Mouse (Mus musculus) testis, adult 2 months (tissue): ENCODE measurements around the gene Lsm14b. TPM values are rescaled to one million over a fixed set of nuclear protein-coding genes. Genes with fewer than 3 reads are reported as not detected.

Experiments used
- H3K27ac ChIP-seq: fragments of 200-500 bp; 2 replicates; pipeline ENCODE4 v1.5.1; 2012; ENCODE audit warnings: low read depth, low read length; ENCODE audit not compliant: control insufficient read depth, insufficient read depth
- H3K27me3 ChIP-seq: fragments of 200-500 bp; 2 replicates; pipeline ENCODE4 v1.6.1; 2012; ENCODE audit warnings: mild to moderate bottlenecking, low read length, moderate library complexity; ENCODE audit not compliant: control insufficient read depth, insufficient read depth
- H3K36me3 ChIP-seq: fragments of 200-500 bp; 2 replicates; pipeline ENCODE4 v1.6.1; 2012; ENCODE audit warnings: mild to moderate bottlenecking, low read length; ENCODE audit not compliant: control insufficient read depth, insufficient read depth
- H3K4me1 ChIP-seq: fragments of 200-500 bp; 2 replicates; pipeline ENCODE4 v1.6.1; 2012; ENCODE audit warnings: low read length; ENCODE audit not compliant: control insufficient read depth, insufficient read depth
- H3K4me3 ChIP-seq: fragments of 200-500 bp; 2 replicates; pipeline ENCODE4 v1.5.1; 2012; ENCODE audit warnings: low read depth, mild to moderate bottlenecking, low read length, moderate library complexity, mixed read lengths; ENCODE audit not compliant: control insufficient read depth
- CTCF ChIP-seq: fragments of 200-500 bp; IDR thresholded peaks from 2 replicates; pipeline ENCODE4 v1.5.1; 2012; ENCODE audit warnings: low read depth, mild to moderate bottlenecking, inconsistent platforms, low read length, moderate library complexity; ENCODE audit not compliant: control insufficient read depth, insufficient read depth, insufficient replicate concordance
- POLR2A ChIP-seq: fragments of 200-500 bp; IDR thresholded peaks from 2 replicates; pipeline ENCODE4 v1.6.1; 2012; ENCODE audit warnings: low read depth, mild to moderate bottlenecking, inconsistent platforms, low read length, moderate library complexity; ENCODE audit not compliant: control insufficient read depth
- polyA plus RNA-seq: library from polyadenylated mRNA; depleted of rRNA; stranded (reverse); fragments of >200 nt; gene quantifications from 2 replicates; pipeline ENCODE4 v1.2.3, GENCODE M21; 2012

Gene Lsm14b
- polyA plus RNA-seq, 1 experiment: 33.7 TPM

- Histone ChIP-seq H3K36me3 (no peaks in the 10 kb centered on the region), H3K4me1 (peaks cover 16% of the 10 kb centered on the region), H3K4me3 (no peak overlapping the region), H3K27me3 (no peaks in the 10 kb centered on the region), H3K27ac (no peak overlapping the region)
- TF ChIP-seq POLR2A: no peak
- TF ChIP-seq CTCF: no peak
These were observed 4.6 kb upstream of the Lsm14b start for GRCm38 (mm10) chr2:180020091-180020661.

- TF ChIP-seq POLR2A (no peak), CTCF (no peak)
- H3K4me3 ChIP-seq: no peak overlapping the region
- H3K36me3 ChIP-seq: no peaks in the 10 kb centered on the region
- no peaks in the 10 kb centered on the region for H3K27me3 ChIP-seq
- H3K4me1 ChIP-seq: peaks cover 20% of the 10 kb centered on the region
- no peak overlapping the region for H3K27ac ChIP-seq
These were observed 3.9 kb upstream of the Lsm14b start for GRCm38 (mm10) chr2:180020919-180021318.

GRCm38 (mm10) chr2:180022751-180023150, 2.0 kb upstream of the Lsm14b start:
- Histone ChIP-seq H3K27ac (no peak overlapping the region), H3K4me1 (peaks cover 24% of the 10 kb centered on the region), H3K36me3 (no peaks in the 10 kb centered on the region; the same call in 1 of the 2 replicates), H3K27me3 (no peaks in the 10 kb centered on the region), H3K4me3 (no peak overlapping the region)
- TF ChIP-seq CTCF (no peak), POLR2A (no peak)

DNA sequence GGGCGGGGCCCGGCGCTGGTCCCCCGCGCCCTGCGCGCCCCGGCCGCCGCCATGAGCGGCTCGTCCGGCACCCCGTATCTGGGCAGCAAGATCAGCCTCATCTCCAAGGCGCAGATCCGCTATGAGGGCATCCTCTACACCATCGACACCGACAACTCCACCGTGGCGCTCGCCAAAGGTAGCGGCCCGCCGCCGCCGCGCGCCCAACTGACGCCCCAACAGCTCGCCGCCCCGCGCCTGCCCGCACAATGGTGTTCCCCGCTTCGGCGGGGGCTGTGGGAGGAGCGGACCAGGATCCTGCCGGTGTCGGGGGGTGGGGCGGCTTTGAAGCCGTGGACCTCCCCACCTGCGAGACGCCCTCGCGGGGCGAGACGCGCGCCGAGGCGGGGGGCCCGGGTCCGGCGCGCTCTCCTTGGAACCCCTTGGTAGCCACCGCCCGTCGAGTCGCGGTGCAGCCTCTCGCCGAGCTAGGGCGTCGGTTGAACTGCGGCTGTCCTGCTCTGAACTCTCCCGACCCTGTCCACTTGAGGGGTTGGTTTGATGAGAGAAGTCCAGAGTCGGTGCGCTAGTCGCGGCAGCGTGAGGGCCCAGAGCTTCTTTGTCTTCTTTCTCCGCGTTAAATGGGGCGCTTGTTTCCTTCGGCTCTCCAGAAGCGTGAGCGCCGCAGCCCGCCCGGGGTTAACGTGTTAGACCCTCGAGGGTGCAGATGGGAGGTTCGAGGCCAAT, 511 bp downstream of the Lsm14b start:
- Histone ChIP-seq H3K4me1 (peaks cover 20% of the 10 kb centered on the region), H3K27me3 (no peaks in the 10 kb centered on the region), H3K4me3 (peak overlapping the region; percentile 93), H3K27ac (peak overlapping the region; percentile 94), H3K36me3 (no peaks in the 10 kb centered on the region; the same call in 1 of the 2 replicates)
- TF ChIP-seq CTCF (no peak), POLR2A (no peak)

DNA sequence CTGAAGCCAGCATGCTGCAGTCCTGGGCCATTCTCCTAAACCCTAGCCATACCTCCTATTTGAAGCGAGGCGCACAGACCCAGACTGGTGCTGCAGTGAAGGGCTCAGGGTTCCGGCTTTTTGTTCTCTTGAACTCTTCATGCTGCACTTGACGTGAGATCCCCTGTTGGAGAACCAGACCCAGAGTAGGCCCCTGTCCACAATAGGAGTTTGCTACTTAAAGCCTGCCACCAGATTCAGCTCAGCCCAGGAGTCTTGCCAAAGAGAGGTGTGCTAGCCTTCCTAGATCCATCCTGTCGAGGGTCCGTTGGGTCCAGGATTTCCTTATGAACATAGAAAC, 1.0 kb downstream of the Lsm14b start:
- H3K4me3 ChIP-seq: peak overlapping the region; percentile 93
- H3K4me1 ChIP-seq: peaks cover 16% of the 10 kb centered on the region
- no peaks in the 10 kb centered on the region for H3K27me3 ChIP-seq
- H3K27ac ChIP-seq: peak overlapping the region; percentile 94
- H3K36me3 ChIP-seq: no peaks in the 10 kb centered on the region; the same call in 1 of the 2 replicates
- TF ChIP-seq CTCF (no peak), POLR2A (no peak)

GRCm38 (mm10) chr2:180027768-180028167, 3.0 kb downstream of the Lsm14b start:
- H3K4me3 ChIP-seq: no peak overlapping the region
- TF ChIP-seq CTCF: no peak
- no peak for TF ChIP-seq POLR2A
- no peaks in the 10 kb centered on the region for H3K27me3 ChIP-seq
- H3K27ac ChIP-seq: no peak overlapping the region
- peaks cover 3% of the 10 kb centered on the region for H3K36me3 ChIP-seq
- peaks cover 11% of the 10 kb centered on the region for H3K4me1 ChIP-seq

GRCm38 (mm10) chr2:180031270-180031669, 6.5 kb downstream of the Lsm14b start:
- no peak overlapping the region; the same call in 1 of the 2 replicates for H3K27ac ChIP-seq
- no peak for TF ChIP-seq POLR2A
- TF ChIP-seq CTCF: no peak
- peaks cover 5% of the 10 kb centered on the region for H3K36me3 ChIP-seq
- H3K4me3 ChIP-seq: peak overlapping the region; percentile 4; the same call in 1 of the 2 replicates
- peaks cover 2% of the 10 kb centered on the region; the same call in 1 of the 2 replicates for H3K4me1 ChIP-seq
- H3K27me3 ChIP-seq: no peaks in the 10 kb centered on the region
